Mouse (Mus musculus): ENCODE measurements around the gene Wtap. TPM values are rescaled to one million over a fixed set of nuclear protein-coding genes. Genes with fewer than 3 reads are reported as not detected.
A peak's percentile ranks its signal among the peaks of the same experiment; 100 is the strongest.
"Not testable (repeated sequence)": the region's sequence is repeated elsewhere in the genome, so short reads cannot be mapped to it uniquely, and the experiment has no call there.

Wtap gene
- total RNA-seq (2022) = 10 to 100 TPM; 56.8 to 69.3 (median 63.1) TPM

DNA sequence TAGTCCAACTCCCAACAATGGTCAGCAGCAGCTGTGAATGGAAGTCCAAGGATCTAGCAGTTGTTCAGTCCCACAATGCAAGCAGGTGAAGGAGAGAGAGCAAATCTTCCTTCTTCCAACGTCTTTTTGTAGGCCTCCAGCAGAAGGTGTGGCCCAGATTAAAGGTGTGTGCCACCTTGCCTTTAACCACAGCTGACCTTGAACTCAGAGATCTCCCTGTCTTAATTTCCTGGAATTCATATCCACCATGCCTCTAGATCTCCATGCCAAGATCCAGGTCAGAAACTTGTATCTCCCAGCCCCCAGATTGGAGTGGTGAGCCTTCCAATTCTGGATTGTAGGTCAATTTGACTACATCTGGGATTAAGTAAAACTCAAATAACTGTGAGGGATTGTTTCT lies at the start of gene Wtap:
Wtap (minus strand) TSS at position 101 of the 400 bp plus-strand sequence.
- no peak for DNase-seq

DNA sequence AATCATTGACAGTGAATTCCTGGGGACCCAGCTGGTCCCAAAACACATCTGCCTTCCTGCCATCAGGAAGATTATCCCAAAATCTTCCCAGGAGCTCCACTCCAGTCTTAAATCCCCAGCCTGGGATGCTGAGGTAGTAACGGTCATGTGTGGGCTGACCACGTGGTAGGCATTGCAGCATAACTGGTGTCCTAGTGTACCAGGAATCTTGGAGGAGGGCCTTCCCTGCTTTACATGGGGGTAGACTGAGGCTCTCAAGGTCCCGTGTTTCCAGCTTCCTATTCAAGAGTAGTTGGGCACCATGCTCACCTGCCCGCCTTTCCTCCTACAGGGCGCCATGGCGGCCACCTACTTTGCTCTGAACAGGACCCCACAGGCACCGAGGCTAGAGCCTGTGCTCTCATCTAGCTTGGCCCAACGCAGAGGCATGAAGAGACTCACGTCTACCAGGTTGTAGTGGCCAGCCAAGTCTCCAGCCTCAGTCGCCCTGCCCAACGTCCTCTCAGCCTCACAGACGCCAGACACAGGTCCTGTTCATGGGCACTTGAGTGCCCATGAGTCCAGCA lies 42.7 kb upstream of the Wtap start:
- not testable (repeated sequence) for DNase-seq

DNA sequence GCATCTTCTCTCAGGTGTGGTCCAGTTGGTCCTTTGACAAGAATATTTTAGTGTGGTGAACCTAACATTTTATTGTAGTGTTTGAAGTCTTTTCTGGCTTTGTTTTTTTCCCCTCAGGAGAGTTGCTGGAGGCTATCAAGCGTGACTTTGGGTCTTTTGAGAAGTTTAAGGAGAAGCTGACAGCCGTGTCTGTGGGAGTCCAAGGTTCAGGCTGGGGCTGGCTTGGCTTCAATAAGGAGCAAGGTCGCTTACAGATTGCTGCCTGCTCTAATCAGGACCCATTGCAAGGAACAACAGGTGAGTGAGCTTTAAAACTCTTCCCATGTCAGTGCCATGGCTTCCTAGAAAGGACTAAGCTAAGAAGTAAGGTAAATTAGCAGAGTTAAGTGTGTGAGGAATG lies 19.3 kb upstream of the Wtap start:
- no peak for DNase-seq

DNA sequence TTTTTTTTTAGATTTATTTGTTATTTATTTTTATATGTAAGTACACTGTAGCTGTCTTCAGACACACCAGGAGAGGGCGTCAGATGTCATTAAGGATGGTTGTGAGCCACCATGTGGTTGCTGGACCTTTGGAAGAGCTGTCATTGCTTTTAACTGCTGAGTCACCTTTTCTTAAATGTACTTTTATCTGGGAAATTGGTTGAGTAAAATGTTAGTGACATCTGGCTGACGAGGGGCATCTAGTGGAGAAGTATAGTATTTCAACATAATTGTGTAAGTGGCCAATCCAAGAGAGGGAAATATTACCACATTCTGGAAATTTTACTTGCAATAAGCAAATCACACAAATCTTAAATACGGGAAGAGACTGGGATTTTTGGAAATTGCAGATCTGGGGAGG lies 15.9 kb upstream of the Wtap start:
- DNase-seq = no peak

DNA sequence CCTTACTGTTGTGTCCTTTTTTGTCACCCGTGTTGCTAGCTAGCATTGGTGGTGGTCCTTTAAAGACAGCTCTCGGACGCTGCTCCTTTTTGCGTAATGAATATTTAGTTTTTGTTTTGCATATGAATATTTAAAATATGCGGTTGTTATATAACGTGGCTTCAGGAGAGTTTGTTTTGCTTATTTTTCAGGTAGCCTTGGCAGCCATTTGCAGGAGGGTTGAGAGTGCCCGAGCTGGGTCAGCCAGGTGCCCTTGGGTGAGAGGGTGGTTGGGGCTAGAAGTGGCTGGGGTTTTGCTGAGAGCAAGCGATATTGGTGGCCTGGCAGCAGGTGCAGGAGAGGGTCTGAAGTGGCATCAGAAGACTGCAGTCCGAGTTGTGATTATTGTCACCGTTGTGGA lies 14.6 kb upstream of the Wtap start:
- DNase-seq = no peak

DNA sequence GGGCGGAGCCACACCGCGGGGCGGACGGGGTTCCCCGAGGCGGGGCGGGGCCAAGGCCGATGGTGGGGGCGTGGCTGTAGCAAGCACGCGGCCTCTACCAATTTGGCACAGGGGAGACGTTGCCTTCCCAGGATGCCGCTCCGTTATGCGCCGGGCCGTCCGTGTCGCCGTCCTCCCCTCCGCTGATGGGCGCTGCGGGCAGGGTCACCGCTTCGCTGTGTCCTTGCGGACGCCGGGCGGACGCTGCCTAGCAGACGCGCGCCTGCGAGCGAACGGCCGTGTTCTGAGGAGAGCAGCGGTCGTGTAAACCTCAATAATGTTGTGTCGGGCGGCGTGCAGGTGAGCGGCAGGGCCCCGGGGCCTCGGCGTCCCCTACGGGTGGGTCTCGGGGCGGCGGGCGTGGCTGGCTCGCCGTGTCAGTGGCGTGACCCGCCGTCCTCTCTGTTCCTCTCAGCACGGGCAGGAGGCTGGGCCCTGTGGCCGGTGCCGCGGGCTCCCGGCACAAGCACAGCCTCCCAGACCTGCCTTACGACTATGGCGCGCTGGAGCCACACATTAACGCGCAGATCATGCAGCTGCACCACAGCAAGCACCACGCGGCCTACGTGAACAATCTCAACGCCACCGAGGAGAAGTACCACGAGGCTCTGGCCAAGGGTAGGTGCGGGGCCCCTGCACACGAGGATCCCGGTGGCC lies 13.9 kb upstream of the Wtap start:
- DNase-seq = peak; percentile 99

DNA sequence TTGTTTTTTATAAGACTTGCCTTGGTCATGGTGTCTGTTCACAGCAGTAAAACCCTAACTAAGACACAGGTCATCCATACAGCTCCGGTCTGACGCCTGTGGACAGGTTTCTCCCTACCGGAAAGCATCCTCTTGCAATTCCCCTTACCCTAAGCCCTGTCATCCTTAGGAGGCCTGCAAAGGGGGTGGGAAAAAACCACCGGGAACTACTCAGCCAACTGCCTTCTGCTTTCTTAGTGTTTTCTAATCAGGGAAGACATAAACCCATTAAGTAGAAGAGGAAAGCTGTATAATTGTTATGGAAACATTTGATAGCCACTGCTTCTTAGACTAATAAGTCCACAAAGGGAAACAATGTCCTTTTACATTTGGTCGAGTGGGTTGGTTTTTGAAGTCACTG lies 13.0 kb upstream of the Wtap start:
- no peak for DNase-seq

DNA sequence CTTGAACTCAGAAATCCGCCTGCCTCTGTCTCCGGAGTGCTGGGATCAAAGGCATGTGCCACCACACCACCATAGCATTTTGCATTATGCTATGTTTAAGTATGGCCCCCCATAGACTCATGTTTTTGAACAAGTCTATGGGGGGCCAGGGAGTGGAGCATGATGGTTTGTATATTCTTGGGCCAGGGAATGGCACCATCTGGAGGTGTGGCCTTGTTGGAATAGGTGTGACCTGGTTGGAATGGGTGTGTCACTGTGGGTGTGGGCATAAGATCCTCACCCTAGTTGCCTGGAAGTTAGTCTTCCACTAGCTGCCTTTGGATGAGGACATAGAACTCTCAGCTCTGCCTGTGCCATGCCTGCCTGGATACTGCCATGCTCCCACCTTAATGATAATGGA lies 12.6 kb upstream of the Wtap start, which contains the start of gene Sod2:
Sod2 (plus strand) TSS at position 301 of the 400 bp plus-strand sequence.
- not testable (repeated sequence) for DNase-seq

DNA sequence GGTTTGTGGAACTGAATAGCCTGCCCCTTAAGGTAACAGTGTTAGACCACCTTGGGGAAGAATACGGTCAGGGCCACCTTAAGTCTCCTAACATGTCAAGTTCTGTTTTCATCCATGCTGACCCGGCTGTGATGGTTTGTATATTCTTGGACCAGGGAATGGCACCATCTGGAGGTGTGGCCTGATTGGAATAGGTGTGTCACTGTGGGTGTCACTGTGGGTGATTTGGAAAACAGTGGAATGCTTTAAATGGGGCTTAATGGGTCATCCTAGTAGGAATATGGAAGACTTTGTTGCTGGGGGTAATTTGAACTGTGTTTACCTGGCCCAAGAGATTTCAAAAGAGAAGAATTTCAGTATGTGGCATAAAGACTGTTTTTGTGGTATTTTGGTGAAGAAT lies 10.5 kb upstream of the Wtap start:
- DNase-seq = not testable (repeated sequence)

DNA sequence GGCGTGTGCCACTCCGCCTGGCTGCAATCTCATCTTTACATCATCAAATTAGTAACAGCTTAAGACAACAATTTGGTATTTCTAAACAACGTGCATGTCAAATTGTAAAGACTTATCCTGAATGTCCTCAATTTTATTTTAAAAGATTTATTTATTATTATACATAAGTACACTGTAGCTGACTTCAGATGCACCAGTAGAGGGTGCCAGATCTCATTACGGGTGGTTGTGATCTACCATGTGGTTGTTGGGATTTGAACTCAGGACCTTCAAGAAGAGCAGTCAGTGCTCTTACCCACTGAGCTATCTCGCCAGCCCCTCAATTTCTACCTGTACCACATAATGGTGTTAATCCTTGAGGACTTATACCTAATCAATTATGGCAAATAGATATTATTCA lies 8.3 kb upstream of the Wtap start:
- DNase-seq = not testable (repeated sequence)

DNA sequence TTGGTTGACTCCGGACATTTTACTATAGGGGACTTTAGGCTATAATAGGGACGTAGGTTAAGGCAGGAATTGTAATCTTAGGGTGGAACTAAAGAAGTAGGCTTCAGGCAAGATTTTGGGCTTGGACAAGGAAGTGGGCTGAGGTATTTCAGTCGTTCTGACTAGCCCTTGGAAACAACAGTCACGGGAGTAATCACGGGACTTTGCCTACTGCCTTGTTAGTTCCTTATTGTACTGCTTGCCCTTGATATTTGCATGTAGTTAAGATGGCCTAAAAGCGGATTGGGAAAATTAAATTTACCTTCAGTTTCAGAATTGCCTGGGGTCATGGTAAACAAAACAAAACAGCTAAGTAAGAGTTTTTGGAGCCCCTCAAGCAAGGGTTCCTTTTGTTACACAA lies 5.1 kb upstream of the Wtap start:
- no peak for DNase-seq

DNA sequence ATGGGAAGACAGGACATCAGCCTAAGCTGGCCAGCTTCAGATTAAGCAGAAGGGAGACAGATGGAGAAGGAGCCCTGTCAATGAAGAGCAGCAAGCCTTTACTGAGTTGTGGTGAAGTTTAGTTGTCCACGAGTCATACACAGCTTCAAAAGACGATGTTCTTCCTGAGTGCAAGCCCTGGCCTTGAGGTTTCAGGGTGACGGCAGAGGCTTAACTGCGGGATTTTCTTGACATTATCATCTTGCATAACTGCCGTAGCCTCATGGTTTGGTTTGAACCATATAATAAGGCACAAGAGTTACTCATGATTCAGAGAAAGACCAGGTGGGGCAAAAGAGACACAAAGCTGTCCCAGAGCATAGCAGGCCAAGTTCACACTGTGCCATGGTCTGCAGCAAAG lies 3.9 kb upstream of the Wtap start:
- no peak for DNase-seq

DNA sequence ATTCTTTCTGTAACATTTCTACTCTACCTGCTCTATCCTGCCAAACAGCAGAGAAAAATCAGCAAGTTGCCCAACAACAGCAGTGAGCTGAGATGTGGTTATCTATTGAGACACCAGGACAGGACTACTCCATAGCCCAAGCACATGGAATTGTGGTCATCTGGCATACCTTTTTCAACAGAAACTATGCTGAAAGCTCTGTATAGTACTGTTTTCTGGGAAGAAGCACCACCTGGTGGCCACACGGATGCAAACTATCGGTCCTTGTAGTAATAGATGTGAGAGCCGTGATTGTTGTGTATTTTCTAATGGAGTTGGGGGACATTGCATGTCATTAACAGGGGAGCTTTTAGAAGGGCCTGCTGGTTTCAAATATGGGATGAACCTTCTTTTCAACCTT lies 2.4 kb upstream of the Wtap start:
- DNase-seq = no peak

DNA sequence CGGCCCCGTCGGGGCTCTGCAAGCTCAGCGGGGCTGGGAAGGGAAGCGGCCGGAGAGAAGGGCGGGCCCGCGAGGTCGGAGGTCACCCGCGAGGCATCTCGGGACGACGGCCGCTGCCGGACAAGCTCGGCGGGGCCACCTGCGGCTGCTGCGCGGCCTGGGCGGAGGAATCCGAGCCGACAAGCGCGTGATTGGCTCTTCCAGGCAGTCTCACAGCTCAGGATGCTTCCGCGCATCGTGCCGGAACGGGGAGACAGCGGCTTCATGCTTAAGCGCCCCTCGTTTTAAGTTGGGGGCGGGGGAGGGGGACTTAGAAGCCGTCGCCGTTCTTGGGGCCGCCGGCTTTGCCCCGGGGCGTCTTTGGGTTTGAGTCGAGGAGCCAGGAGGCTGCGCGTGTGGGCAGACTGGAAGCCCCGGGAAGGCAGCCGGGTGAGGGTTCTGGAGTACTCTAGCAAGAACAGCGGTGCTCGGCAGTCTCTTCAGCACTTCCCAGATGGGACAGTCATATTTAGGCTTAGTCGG lies 1.4 kb downstream of the Wtap start:
- peak; percentile 94 for DNase-seq

DNA sequence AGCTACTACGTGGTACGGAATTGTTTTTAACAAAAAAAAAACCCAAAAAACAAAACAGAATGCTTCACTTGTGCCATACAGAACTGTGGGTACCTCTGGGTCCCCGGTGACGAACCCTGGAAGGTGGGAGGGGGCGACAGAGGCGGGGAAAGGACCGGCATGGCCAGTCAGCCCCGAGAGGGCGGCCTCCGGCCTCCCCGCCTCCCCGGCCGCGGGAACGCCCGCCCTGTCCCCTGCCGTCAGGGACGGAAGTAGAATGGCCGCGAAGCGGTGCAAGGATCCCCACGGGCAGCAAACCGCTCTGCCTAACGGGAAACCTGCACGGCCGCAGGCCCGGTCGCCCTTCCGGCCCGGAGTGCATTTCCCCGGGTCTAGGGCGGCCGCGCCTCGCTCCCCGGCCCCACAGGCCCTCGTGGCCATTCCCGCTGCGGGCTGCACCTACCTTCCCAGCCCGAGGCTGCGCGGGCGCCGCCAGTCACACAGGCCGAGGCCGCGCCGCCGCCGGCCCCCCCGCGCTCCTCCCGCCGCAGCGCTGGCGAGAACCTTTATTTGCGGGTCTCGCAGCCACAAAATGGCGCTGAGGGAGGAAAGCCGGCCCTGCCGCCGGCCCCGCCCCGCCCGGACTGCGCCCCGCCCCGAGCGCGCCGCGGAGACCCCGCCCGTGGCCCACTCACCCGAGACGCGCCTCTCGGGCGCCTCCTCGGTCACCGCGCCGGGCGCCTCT lies 2.2 kb downstream of the Wtap start:
- DNase-seq = peak; percentile 84

DNA sequence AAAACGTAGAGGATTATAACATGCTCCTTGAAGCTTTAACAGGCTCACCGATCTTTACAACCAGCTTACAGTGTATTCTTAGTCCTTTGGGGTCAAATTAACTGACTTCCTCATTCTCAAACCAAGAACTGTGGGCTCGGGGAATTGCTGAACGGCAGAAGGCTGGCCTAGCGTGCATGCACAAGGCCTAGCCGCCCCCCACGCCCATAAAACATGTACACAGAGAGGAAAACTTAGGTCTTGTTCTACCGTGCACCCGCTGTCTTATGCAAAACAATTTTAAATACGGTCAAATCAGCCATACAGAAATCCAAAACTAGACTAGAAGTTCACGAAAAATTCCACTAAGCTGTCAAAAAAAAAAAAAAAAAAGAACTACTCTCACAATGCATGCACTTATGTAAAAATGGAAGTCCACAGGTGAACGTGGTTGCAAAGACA lies 2.8 kb downstream of the Wtap start:
- no peak for DNase-seq

DNA sequence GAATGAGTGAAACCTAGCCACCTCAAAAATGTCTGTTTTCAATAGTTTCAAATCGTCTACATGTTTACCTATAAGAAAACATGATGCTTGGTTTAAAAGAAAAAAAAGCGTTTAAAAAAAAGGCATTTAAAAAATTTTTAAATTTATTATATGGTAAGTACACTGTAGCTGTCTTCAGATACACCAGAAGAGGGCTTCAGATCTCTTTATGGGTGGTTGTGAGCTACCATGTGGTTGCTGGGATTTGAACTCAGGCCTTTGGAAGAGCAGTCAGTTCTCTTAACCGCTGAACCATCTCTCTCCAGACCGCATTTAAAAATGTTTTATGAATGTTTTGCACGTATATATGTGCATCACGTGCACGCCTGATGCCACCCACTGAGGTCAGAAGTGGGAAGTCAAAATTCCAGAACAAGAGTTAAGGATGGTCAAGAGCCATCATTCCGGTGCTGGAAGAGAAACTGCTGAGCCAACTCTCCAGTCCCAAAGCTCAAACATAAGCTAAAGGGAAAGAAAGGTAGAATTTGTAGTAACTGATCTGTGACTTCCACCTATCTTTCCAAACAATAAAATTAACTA lies 3.3 kb downstream of the Wtap start:
- DNase-seq = no peak

DNA sequence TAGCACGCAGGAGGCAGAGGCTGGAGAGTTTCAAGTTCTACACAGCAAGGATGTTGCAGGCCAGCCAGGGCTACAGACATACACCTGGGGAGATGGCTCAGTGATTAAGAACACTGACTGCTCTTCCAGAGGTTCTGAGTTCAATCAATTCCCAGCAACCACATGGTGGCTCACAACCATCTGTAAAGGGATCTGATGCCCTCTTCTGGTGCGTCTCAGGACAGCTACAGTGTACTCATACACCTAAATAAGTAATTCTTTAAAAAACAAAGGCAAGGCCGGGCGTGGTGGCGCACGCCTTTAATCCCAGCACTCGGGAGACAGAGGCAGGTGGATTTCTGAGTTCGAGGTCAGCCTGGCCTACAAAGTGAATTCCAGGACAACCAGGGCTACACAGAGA lies 5.9 kb downstream of the Wtap start:
- not testable (repeated sequence) for DNase-seq

DNA sequence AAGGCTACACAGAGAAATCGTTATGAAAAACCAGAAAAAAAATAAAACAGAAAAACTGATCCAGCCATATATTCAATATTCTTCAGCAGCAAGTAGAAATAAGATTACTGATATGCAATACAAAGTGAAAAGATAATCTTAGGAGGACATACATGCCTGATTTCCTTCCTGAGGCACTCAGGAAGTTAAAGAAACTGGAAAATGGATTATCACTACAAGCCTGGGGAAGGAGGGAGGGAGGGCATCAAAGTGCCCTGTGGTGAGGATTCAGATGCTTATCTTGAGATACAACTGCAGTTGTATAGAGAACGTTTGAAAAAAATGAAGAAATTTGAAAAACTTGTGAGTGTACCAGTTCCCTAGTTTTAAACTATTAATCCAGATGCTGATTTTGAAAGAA lies 10.0 kb downstream of the Wtap start:
- no peak for DNase-seq

DNA sequence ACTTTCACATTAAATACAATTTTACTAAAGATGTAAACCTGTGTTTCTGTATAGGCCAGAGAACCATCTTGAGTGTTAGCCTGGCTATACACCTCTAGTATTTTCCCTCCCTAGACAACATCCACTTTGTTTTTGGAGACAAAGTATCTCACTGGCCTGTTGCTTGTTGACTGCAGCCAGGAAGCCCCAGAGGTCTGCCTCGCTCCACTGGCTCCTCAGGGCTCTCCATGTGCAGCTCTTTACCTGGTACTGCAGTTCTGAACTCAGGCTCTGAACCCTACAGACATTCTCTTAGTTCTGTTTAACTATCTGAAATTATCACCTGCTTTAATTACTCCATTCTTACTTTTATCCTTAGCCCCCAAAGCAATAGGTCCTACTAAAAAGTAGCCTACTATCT lies 15.4 kb downstream of the Wtap start:
- no peak for DNase-seq

DNA sequence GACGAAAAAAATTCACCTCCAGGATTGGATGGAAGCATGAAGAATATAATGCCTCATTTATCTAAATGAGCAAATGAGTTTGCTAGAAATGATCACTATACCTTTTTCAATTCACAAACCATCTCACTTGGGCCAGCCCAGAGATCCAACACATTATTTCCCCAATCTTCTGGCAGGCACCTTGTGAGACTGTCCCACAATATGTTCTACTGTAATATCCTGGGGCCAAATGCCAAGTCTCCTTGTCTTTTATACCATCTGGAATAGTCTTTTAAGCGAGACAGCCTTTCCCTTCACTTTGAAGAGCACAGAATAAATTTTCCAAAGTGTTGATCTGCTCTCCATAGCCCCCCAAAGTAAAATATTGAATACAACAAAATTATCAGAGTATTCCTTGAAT lies 20.1 kb downstream of the Wtap start:
- DNase-seq = no peak

DNA sequence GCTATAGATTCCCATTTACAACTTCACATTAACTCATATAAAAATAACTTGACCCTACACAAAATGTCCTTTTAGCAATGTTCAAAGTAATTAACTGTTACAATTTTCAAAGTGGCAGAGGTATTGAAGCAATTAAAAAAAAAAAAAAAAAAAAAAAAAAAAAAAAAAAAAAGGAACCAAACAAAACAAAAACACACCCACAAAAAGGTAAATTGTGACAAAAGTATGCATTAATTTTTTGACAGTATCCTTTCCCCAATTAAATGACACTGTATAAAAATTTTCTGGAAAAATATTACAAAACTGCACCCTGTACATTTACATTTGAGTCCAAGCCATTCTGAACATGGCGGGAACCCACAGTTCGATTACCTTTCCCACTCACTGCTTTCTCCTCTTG lies 26.8 kb downstream of the Wtap start:
- no peak for DNase-seq

DNA sequence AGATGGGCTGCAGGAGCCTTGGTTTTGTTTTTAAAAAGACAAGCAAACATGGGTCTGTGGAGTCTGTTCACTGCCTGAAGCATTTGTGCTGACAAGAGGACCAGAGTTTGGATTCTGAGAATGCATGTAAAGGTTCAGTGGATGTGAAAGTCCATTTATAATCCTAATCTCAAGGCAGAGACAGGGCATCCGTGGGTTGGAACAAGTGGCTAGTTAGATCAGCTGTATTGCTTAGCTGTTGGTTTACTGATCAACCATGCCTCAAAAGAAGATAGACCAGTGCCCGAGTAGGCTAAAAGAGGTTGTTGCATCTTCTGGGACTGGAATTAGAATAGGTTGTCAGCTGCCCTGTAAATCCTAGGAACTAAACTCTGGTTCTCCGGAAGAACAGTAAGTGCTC lies 30.5 kb downstream of the Wtap start:
- no peak for DNase-seq
